In the genomic region with DNA sequence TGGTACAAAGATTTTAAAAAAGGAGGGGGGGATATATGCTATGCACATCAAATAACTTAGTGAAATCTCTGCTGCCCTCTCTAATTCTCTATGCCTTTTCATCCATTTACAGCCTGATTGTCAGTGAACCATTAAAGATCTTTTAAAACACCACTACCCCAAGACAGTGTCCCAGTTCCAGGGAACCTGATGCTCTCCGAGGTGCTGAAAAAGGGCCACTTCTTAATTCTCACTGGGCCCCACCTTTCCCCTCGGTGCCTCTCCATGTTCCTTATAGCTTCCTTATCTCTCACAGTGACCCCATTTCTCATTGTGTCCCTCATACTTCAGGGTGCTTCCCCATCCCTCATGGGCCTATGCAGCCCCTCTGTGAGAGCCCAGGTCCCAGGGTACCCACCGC, we compare ENCODE assay signal across 17 mouse cellular contexts.
DNase-seq lines count a peak whose midpoint lies in the region; ATAC-seq lines count a peak whose summit lies in the region.
"Had no signal": no experiment of that assay in that cellular context is flagged by ENCODE, and none has a peak within 500 bp of the region (broad histone marks: within the 10 kb centered on the region; RNA-seq: fewer than 3 reads in every experiment).

No protein-coding gene starts in this region.

- peak; percentile 27 for DNase-seq in hindbrain, embryonic 11.5 days (ENCODE audit: low spot score)
- DNase-seq in hindbrain, embryonic 10.5 days (ENCODE audit: low spot score) = no peak
- peak; percentile 5 for DNase-seq in ovary, postnatal 14 days (ENCODE audit: low spot score)
- DNase-seq in ovary, postnatal 36 days (ENCODE audit: low spot score) = no peak
- DNase-seq in embryonic facial prominence, embryonic 11.5 days (ENCODE audit: low spot score) = peak; percentile 74
- peak; percentile 47 for DNase-seq in retina, postnatal 1 day
- DNase-seq in left cerebral cortex, postnatal 25 days (ENCODE audit: low spot score in 2 of 2) = no peak
- DNase-seq in midbrain, embryonic 11.5 days (ENCODE audit: low spot score, missing footprints) = no peak
- DNase-seq: cerebellum, adult 18-20 months; liver; midbrain, embryonic 14.5 days; right cerebral cortex, adult 18-20 months had no signal

- no peak overlapping the region for H3K9ac ChIP-seq in hindbrain, embryonic 11.5 days (ENCODE audit: low read depth, low read length)
- no peak overlapping the region for H3K9ac ChIP-seq in embryonic facial prominence, embryonic 11.5 days (replicated peaks; ENCODE audit: low read length)
- no peak overlapping the region for H3K9ac ChIP-seq in midbrain, embryonic 11.5 days (ENCODE audit: low read length)
- H3K9ac ChIP-seq: heart, embryonic 15.5 days; neural tube, embryonic 12.5 days had no signal

- no peaks in the 10 kb centered on the region for H3K36me3 ChIP-seq in hindbrain, embryonic 11.5 days (ENCODE audit: control insufficient read depth, insufficient read depth, low read length)
- no peaks in the 10 kb centered on the region for H3K36me3 ChIP-seq in hindbrain, embryonic 10.5 days
- H3K36me3 ChIP-seq in embryonic facial prominence, embryonic 11.5 days (replicated peaks; ENCODE audit: control insufficient read depth, insufficient read depth, low read depth, low read length) = no peaks in the 10 kb centered on the region
- H3K36me3 ChIP-seq in midbrain, embryonic 11.5 days (ENCODE audit: control insufficient read depth, insufficient read depth, low read length) = no peaks in the 10 kb centered on the region
- H3K36me3 ChIP-seq: forebrain, embryonic 10.5 days; heart, embryonic 15.5 days; neural tube, embryonic 12.5 days had no signal

- no peak overlapping the region for H3K27ac ChIP-seq in hindbrain, embryonic 11.5 days (ENCODE audit: low read depth, low read length)
- no peak overlapping the region for H3K27ac ChIP-seq in hindbrain, embryonic 10.5 days
- H3K27ac ChIP-seq in embryonic facial prominence, embryonic 11.5 days (replicated peaks; ENCODE audit: low read depth, low read length) = no peak overlapping the region
- H3K27ac ChIP-seq in midbrain, embryonic 11.5 days (ENCODE audit: low read depth, low read length) = no peak overlapping the region
- H3K27ac ChIP-seq: forebrain, embryonic 10.5 days; heart, embryonic 15.5 days; left cerebral cortex, adult 2 months; neural tube, embryonic 12.5 days had no signal

- no peak overlapping the region for H3K4me2 ChIP-seq in hindbrain, embryonic 11.5 days (replicated peaks; ENCODE audit: low read depth, low read length)
- no peak overlapping the region for H3K4me2 ChIP-seq in embryonic facial prominence, embryonic 11.5 days (ENCODE audit: low read depth, low read length)
- no peak overlapping the region for H3K4me2 ChIP-seq in midbrain, embryonic 11.5 days
- H3K4me2 ChIP-seq: heart, embryonic 15.5 days; neural tube, embryonic 12.5 days had no signal

- intact Hi-C loops in left cerebral cortex, postnatal 25 days (cut with DNase I) = no loop called here

- no peaks in the 10 kb centered on the region for H3K9me3 ChIP-seq in hindbrain, embryonic 11.5 days (ENCODE audit: control insufficient read depth, low read length)
- H3K9me3 ChIP-seq in hindbrain, embryonic 10.5 days = no peaks in the 10 kb centered on the region
- no peaks in the 10 kb centered on the region for H3K9me3 ChIP-seq in embryonic facial prominence, embryonic 11.5 days (replicated peaks; ENCODE audit: control insufficient read depth, low read length)
- no peaks in the 10 kb centered on the region for H3K9me3 ChIP-seq in midbrain, embryonic 11.5 days (ENCODE audit: control insufficient read depth, low read length)
- H3K9me3 ChIP-seq: forebrain, embryonic 10.5 days; heart, embryonic 15.5 days; neural tube, embryonic 12.5 days had no signal

- no peaks in the 10 kb centered on the region for H3K27me3 ChIP-seq in hindbrain, embryonic 11.5 days (ENCODE audit: control insufficient read depth, insufficient read depth, low read length)
- H3K27me3 ChIP-seq in hindbrain, embryonic 10.5 days (ENCODE audit: insufficient read depth, poor library complexity, severe bottlenecking) = no peaks in the 10 kb centered on the region
- H3K27me3 ChIP-seq in embryonic facial prominence, embryonic 11.5 days (ENCODE audit: control insufficient read depth, insufficient read depth, low read length) = no peaks in the 10 kb centered on the region
- no peaks in the 10 kb centered on the region for H3K27me3 ChIP-seq in midbrain, embryonic 11.5 days (ENCODE audit: control insufficient read depth, insufficient read depth, low read length)
- H3K27me3 ChIP-seq: neural tube, embryonic 12.5 days had no signal

- no peak overlapping the region for H3K4me3 ChIP-seq in hindbrain, embryonic 11.5 days (ENCODE audit: low read depth, low read length)
- H3K4me3 ChIP-seq in hindbrain, embryonic 10.5 days = no peak overlapping the region
- H3K4me3 ChIP-seq in embryonic facial prominence, embryonic 11.5 days (ENCODE audit: low read depth, low read length) = no peak overlapping the region
- no peak overlapping the region for H3K4me3 ChIP-seq in midbrain, embryonic 11.5 days (ENCODE audit: low read depth, low read length)
- H3K4me3 ChIP-seq: forebrain, embryonic 10.5 days; heart, embryonic 15.5 days; left cerebral cortex, adult 2 months; neural tube, embryonic 12.5 days had no signal

- WGBS in hindbrain, embryonic 11.5 days = 51% methylated on average over 3 of the region's 3 CpGs
- 51% methylated on average over 3 of the region's 3 CpGs for WGBS in hindbrain, embryonic 10.5 days
- WGBS in embryonic facial prominence, embryonic 11.5 days = 53% methylated on average over 3 of the region's 3 CpGs
- 61% methylated on average over 3 of the region's 3 CpGs for WGBS in midbrain, embryonic 11.5 days

- ATAC-seq in hindbrain, embryonic 11.5 days (ENCODE audit: low FRiP score) = no peak
- ATAC-seq in embryonic facial prominence, embryonic 11.5 days (replicated peaks; ENCODE audit: insufficient number of reproducible peaks, low FRiP score, low TSS enrichment, low read depth) = no peak
- no peak for ATAC-seq in midbrain, embryonic 11.5 days (ENCODE audit: low FRiP score)
- ATAC-seq: hindbrain, embryonic 16.5 days had no signal

- H3K4me1 ChIP-seq in hindbrain, embryonic 11.5 days (replicated peaks; ENCODE audit: control insufficient read depth, insufficient read depth, low read length) = no peaks in the 10 kb centered on the region
- no peaks in the 10 kb centered on the region for H3K4me1 ChIP-seq in hindbrain, embryonic 10.5 days (replicated peaks)
- H3K4me1 ChIP-seq in embryonic facial prominence, embryonic 11.5 days (ENCODE audit: control insufficient read depth, insufficient read depth, low read length) = no peaks in the 10 kb centered on the region
- H3K4me1 ChIP-seq in midbrain, embryonic 11.5 days (ENCODE audit: control insufficient read depth, insufficient read depth, low read length) = no peaks in the 10 kb centered on the region
- H3K4me1 ChIP-seq: heart, embryonic 15.5 days; neural tube, embryonic 12.5 days had no signal

Comparison
In these comparisons a context has a peak if more than half of its experiments do, and no peak if none do; other contexts are left out.
1. DNase-seq: peak in hindbrain, embryonic 11.5 days (single experiment), ovary, postnatal 14 days (single experiment), embryonic facial prominence, embryonic 11.5 days (single experiment) and retina, postnatal 1 day (single experiment); none in hindbrain, embryonic 10.5 days (single experiment), ovary, postnatal 36 days (single experiment), left cerebral cortex, postnatal 25 days (0 of 2) and midbrain, embryonic 11.5 days (single experiment).